Mouse (Mus musculus): ENCODE data around the gene Pitpnc1.
A peak's percentile ranks its signal among the peaks of the same experiment; 100 is the strongest.

The Pitpnc1 gene

DNA sequence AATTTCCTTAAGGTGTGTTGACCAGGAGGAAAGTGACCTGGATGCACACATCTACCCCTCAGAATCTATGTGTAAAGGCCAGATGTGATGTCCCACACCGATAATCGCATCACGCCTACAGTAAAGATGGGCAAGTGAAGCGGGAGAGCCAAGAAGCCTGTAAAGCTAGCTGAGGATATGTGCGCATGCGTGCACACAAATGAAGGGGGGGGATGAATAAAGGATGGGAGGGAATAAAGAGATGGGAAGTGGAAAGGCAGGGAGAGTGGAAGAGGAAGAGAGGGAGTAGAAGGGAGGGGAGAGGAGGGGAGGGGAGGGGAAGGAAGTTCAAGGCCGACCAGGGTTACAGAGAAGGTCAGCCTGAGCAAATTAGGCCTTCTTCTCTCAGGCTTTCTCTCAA, 61.6 kb downstream of the Pitpnc1 start:
- no peak for DNase-seq (ENCODE audit: low spot score in 2 of 2)

DNA sequence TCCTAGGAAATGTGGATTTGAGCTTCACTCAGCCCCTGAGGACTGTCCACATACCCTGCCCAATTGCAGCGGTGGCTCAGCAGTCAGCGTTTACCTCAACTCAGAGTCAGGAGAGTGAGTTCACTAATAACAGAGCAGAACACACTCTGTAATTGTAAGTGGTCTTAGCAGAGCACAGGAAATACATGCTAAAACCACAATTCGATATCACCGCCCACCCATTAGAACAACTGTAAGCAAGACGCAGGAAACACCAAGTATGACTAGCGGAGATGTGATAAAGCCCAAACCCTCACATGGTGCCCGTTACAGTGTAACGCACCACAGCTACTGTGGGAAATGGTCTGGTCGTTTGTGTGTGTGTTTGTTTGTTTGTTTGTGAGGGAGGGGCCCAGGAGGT, 62.8 kb downstream of the Pitpnc1 start:
- DNase-seq (ENCODE audit: low spot score in 2 of 2): no peak

DNA sequence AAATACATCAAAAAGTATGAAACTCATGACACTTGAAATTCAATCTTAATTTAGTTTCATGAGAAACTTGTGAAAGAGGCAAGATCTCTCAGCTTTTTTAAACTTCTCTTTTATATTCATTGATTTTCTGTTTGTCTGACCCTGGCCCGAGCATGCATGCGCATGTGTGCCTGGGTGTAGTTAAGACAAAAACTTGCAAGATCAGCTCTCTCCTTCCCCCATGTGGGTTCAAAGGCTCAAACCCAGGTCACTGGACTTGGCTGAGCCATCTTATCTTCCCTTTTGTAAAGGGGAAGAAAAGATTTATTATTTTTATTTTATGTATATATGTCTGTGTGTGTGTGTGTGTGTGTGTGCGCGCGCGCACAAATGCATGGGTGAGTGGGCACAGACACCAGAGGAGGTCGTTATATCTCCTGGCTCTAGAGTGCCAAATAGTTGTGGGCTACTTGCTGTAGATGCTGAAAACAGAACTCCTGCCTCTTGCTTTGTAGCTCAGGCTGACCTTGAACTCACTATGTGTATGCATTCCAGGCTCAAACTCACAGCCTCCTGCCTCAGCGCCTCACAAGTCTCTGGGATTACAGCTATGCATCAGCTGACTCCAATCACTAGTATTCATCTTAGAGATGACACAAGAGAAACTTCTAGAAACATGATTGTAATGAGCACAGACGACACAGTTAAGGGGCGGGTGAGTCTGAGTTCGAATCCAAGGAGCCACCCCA, 64.7 kb downstream of the Pitpnc1 start:
- no peak for DNase-seq (ENCODE audit: low spot score in 2 of 2)

DNA sequence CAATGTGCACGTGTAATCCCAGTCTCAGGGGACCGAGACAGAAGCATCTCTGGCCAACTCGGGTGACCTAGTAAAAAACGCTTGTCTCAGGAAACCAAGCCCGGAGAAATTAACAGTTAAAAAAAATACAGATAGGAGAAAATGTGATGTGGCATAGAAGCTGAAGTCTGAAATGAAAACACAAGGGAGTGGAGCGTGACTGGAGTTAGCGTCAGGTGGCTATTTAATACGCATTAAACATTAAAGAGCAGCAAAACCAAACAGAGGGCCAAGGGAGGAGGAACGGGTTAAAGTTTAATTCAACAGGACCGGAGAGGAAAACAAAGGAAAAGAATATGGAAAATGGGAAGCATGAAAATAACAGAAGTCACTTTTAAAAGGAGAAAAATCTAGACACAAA, 67.2 kb downstream of the Pitpnc1 start:
- DNase-seq (ENCODE audit: low spot score in 2 of 2): no peak

DNA sequence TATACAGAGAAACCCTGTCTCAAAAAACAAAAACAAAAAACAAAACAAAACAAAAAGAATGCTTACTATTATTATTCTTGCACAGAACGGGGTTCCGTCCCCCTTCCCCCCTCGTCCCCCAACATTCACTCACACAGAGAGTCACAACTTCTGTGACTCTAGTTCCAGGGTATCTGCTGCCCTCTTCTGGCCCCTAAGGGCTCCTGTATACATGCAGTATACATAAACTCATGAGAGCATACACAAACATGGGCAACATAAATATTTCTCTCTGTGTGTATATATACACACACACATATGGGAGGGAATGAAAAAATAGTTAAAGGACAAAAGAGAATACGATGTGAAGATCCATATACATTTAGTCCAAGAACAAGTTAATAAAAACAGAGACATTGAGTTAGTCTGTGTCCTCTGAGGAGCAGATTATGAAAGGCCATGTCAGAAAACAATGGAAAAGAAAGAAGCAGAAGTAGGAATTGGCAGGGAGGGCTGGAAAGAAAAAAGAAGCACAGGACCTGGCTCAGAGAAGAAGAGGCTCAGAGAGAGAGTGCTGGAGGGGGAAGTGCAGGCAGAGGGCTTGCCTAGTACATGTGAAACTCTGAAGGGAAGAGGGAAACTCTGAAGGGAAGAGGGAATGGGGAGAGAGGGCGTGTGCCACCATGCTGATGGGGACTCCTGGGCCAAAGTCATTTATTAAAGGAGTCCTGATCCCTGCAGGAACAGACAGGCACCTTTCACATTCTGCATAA, 68.5 kb downstream of the Pitpnc1 start:
- no peak for DNase-seq (ENCODE audit: low spot score in 2 of 2)

DNA sequence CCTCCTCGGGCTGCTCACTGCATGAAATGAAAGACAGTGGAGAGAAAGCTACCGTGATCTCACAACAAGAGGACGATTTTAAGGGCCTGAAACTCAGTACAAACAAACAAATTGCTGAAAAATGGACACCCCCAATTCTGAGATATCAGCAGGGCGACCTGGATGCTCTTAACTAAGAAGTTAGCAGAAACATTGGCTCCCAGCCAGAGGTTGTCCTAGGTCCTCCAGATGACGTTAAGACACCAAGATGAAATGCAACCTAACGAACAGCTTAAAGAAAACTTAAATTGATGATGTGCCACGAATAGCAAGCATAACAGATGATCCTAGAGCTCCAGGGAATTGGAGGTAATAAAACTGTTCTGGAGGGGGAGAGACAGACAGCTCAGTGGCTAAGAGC, 69.7 kb downstream of the Pitpnc1 start:
- no peak for DNase-seq (ENCODE audit: low spot score in 2 of 2)

DNA sequence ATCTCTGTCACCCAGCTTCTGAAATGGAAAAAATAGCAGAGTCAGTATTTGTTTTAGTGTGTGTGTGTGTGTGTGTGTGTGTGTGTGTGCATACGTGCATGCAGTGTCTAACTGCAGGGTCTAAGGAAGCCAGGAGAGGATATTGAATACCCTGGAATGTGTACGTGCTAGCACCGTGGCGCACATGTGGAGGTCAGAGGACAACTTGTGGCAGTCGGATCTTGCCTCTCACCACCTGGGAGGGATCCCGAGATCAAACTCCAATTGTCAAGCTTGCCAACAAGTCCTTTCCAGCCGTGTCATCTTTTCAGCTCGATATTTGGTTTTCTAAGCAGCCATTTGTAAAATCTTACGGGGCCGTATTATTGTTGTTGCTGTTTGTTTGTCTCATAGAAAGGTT, 70.5 kb downstream of the Pitpnc1 start:
- DNase-seq (ENCODE audit: low spot score in 2 of 2): no peak

DNA sequence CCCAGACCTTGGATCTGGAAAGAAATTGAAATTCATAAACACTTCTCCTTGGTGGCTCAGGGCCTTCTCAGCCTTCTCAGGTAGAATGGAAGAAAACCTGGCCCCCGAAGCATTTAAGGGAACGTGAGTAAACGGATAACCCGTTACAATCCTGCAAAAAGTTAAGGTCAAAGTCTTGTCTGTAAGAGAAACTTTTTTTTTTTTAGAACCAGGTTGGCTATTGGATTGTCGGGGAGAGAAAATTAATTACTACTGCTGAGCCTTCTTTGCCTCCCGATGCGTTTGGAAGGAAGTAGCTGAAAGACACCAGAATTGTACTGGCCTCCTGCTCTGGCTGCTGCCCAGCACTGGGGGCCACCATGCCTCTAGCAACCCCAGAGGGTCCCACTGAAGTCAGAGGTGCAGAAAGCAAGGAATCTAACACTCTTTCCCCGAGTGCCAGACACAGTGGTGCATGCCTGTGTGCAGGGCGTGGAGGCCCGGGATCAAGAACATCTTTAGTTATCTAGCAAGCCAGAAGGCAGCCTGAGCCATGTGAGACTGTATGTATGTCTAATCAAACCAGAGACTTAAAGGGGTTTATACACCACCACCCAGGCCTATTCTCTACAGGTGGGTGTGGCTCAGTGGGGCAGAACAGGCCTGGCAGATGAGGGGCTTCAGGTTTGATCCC, 73.0 kb downstream of the Pitpnc1 start:
- no peak for DNase-seq (ENCODE audit: low spot score in 2 of 2)

DNA sequence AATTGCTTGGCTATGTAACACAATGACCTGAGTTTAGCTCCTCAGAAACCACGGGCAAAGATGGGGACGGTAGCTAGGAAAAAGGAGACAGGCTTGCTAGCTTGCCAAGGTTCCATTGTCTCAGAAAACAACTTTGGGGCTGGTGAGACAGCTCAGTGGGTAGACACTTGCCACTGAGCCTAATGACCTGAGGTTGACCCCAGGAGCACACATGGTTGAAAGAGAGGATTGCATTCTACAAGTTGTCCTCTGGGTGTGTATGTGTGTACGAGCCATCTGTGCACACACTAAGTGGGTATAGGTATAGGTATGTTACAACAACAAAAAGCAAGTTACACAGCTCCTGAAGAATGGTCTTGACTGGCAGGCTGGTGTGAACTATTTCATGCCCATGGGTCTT, 76.3 kb downstream of the Pitpnc1 start:
- no peak for DNase-seq (ENCODE audit: low spot score in 2 of 2)

DNA sequence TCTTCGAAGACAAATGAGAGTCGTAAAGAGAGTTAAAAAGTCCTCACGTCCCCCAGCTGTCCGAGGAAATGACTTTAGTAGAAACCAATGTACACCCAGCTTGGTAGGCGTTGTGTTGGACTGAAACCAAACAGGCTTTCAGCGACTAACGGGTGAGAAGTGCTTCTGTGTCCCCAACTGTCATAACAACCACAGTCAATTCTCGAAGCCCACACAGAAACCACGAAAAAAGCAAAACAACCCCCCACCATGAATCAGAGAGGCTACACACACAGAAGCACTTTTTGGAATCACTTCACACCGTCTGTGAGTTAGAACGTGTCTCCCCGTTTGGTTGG, 76.7 kb downstream of the Pitpnc1 start:
- DNase-seq (ENCODE audit: low spot score in 2 of 2): peak in 1 of 2 experiments; percentile 49

DNA sequence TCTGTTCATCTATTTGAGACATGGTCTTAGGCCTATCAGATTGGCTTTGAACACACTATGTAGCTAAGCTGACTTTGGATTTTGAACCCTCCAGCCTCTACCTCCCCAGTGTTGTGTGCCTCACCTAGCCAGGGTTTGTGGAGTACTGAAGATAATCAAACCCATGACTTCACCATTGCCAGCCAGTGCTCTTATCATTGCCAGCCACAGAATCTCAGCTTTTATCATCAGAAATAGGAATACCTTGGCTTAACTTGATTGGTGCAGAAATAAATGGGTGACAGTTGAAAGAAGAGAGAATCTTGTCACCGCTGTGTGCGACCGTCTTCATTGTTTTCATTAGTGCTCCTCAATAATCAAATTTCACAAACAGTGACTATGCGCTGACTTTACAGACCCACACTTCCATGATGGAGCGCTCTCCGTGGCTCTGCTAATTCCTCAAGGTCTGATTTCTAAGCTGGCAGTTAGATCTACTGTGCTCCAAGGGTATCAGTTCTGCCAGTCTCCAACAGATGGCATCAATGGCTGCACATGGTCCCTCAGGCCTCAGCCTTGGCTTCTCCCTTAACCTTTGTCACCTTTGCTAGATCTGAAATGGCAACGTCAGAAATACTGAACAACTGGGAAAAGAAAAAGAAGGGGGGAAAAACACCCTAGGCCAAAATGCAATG, 77.2 kb downstream of the Pitpnc1 start:
- no peak for DNase-seq (ENCODE audit: low spot score in 2 of 2)

DNA sequence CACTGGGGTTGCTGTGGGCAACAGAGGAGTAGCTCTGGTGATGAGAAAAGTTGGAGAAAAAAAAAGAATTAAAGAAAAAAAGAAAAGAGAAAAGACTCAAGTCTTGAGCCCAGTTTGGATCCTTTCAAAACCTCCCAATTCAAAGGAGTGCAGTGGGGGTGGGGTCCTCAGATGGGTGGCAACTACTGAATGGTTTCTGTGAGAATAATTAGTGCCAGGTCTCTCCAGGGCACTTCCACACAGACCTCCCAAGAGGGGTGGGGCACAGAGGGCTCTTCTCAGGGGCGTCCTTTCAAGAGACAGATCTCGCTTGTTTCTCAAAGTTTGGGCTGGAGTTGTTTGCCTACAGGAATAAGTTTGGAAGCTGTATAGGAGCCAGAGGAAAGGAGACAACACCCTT, 80.0 kb downstream of the Pitpnc1 start:
- peak in 1 of 2 experiments; percentile 37 for DNase-seq (ENCODE audit: low spot score in 2 of 2)

DNA sequence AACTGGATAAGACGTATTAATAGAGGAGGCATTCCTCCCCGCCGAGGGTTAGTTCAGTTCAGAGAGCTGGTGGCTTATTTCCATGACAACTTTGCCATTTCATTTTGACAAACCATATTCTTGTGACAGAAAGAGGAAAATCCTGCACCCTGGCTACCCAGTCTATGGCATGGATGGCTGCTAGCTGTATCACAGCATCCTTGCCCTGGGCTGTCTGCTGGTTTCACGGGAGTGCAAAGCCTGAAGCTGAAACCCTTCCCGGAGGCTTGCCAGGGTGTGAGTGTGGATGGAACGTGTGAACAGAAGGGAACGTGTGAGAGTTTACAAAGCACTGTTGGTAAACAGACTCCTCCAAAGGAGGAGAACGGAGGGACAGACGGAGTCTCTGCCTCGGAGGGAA, 80.5 kb downstream of the Pitpnc1 start:
- DNase-seq (ENCODE audit: low spot score in 2 of 2): peak in 1 of 2 experiments; percentile 22

DNA sequence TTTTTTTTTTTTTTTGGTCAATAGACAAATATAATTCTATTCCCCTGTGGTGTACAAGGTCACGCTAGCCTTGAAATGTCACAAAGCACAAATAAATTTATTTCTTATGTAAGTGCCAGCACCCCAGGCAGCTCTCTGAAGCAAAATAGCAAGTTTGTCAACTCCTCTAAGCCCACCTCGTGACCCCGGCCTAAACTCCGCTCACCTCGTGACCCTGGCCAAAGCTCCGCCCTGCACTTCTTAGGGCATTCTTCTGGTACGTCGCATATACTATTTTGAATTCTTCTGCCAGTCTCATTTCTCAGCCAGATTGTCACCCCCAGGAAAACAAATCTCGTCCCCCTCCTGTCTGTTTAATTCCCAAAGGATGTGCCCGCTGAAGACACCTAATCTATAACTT, 84.0 kb downstream of the Pitpnc1 start:
- DNase-seq (ENCODE audit: low spot score in 2 of 2): no peak

DNA sequence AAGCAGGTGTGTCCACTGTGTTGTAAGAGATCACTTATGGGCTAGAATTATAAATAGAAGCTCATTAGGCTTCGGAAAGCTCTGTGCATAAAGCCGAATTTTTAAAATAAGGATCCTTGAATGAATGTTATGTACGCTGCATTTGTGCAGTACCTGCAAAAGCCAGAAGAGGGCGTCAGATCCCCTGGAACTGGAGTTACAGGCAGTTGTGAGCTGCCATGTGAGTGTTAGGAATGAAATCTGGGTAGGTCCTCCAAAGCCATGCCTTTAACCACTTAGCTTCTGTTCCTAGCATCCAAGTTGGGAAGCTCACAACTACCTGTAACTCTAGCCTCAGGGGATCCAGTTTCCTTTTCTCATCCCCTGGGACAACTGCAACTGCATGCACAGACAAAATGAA, 85.2 kb downstream of the Pitpnc1 start:
- no peak for DNase-seq (ENCODE audit: low spot score in 2 of 2)

DNA sequence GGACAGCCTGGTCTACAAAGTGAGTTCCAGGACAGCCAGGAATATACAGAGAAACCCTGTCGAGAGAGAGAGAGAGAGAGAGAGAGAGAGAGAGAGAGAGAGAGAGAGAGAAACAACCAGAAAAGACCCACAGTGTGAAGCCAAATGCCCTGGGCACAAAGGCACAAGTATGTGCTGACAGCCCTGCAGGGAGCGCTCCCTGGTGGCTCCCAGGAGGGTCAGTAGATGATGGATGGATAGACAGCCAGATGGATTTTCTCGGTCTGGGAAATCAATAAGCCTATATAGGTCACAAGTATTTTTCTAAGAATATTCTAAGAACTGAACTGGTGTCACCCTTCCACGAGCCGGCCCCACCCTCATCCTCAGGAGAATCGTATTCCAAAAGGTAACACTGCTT, 86.5 kb downstream of the Pitpnc1 start:
- DNase-seq (ENCODE audit: low spot score in 2 of 2): no peak

DNA sequence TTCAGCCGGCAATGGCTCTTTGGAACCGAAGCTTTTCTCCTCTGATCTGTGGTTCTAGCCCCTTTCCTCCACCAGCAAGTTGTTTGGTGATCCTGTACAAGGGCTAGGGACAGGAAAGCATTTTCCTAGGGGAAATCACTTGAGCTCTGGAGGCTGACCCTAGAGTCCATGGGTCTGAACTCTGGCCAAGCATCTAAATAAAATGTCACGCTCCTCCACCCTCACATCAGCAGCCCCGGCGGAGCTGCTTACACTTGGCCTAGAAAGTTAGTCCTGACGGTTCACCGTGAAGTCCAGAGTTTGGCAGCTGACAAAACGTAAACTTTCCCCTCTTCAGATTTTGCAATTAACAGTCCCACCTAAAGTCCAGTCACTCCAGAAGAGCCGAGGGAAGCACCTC, 90.5 kb downstream of the Pitpnc1 start:
- DNase-seq (ENCODE audit: low spot score in 2 of 2): no peak

DNA sequence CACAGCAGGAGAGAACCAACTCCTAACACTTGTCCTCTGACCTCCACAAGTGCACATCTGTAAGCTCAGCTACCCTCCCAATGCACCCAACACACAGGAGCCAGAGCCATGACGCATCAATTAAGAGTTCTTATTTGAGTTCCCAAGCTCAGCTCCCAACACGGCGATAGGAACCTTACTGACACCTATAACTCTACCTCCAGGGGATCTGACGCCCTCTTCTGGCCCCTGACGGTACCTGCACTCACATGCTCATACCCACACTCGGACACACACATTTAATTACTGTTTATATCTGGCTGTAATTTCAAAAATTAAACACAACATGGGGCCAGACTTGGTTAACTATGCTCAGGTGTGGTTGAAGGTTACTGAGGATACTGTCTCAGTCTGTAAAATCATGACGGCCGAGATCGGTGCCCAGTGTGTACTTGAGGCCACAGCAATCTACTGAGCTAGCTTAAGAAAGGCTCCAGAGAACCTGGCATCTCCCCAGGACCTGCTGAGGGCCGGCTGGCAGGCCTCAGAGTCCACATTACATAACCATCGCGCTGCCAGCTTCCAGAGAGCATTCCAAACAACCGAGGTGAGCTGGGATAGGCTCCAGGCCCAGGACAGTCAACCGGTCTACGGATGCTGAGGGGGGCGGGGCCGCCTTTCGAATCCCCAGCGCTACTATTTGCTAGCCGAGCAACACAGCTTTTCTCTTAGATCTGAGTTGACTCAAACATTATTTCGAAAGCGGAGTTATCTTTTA, 91.2 kb downstream of the Pitpnc1 start:
- DNase-seq (ENCODE audit: low spot score in 2 of 2): peak in 1 of 2 experiments; percentile 54

DNA sequence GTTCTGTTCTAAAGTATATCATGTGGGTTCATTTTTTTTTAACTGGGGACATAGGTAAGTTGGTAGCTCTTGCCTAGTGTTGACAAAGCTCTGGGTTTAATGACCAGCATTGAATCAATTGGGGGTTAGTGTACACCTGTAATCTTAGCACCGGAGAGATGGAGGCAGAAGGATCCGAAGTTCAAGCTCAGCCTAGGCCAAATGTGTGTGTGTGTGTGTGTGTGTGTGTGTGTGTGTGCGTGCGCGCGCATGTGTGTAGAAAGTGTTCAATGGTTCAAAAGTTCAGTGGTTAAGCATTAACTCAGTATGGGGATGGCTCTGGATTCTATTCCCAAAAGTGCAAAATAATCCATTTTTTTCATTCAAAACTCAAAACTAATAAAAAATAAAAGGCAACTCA, 93.2 kb downstream of the Pitpnc1 start:
- DNase-seq (ENCODE audit: low spot score in 2 of 2): no peak

DNA sequence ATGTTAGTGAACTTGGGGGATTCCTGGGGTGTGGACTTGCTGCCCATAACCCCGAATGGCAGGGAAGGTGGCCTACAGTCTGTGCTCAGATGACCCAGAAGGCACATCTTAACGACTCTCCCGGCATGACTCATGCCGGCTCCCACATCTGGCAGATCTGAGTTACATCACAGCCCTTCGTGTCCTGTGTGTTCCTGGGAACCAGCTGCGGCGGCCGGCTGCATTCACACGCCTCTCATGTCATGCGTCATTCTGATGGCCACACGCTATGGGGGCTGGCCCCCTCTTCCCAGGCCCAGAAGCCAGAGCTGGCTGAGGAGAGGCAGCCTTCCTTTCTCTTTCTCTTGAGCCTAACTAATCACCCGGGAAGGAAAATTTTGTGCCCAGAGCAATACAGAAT, 94.2 kb downstream of the Pitpnc1 start:
- DNase-seq (ENCODE audit: low spot score in 2 of 2): peak in 1 of 2 experiments; percentile 22

DNA sequence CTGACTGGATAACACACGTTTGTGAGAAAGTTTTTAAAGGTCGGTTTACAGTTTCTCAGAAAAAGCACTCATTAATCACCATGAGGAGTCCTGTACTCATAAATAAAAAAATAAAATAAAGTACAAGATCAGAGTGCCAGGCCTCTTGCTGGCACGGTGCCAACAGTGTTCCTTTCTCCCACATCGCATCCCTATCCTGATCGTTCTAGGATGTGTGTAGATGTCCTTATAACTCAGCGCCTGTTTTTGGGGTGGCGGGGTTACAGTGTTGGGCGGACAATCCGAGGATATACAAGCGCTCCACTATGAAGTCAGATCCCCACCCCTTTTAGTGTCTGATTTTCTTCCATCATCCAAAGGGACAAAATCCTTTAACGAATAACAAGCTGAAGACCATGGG, 94.7 kb downstream of the Pitpnc1 start:
- no peak for DNase-seq (ENCODE audit: low spot score in 2 of 2)

DNA sequence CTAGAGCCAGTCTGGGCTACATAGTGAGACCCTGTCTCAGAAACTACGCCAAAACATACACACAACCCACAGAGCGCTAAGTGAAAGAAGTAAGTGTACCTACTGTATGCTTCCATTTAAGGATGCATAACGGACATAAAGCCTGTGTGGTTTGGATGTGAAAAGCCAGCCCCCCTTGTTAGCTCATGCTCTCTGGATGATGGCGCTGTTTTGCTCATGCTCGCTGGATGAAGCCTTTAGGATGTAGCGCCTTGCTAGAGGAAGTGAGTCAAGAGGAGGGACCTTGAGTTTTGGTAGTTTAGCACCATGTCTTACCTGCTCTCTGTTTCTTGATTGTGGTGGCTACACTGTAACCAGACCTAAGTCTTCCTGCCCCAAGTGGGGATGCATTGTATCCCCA, 96.9 kb downstream of the Pitpnc1 start:
- no peak for DNase-seq (ENCODE audit: low spot score in 2 of 2)
